Mouse (Mus musculus): ENCODE results near the gene Top1.

DNA sequence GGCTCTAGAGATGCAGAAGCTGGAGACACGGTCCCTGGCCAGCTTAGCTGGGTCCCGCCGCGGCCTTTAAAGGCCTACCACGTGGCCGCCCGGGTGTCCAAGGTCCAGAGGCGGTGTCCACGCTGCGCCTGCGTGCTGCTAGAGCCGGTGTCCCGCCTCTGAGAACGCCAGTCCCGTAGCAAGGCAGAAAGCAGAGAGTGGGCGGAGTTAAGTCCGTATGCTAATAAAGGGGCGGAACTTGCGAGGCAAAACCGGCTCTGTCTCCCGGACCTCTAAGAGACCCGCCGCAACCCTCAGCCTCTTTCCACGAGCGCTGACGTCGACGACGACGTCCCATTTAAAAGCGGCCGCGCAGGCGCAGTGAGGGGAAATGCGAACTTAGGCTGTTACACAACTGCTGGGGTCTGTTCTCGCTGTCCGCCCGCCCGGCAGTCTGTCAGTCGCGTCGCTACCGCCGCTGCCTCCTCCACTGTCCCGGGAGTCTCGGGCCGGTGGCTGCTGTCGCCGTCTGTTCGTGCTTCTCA lies at the start of gene Top1:
- no peak for TF ChIP-seq CTCF (IDR thresholded peaks at IDR 0.05; ENCODE audit: extremely low read depth, insufficient read length, insufficient replicate concordance, low read depth, low read length)
- peak; percentile 96 for TF ChIP-seq POLR2A (IDR thresholded peaks at IDR 0.05; ENCODE audit: low read depth, low read length)
